Mouse (Mus musculus) cerebellum, adult 8-10 months (tissue): ENCODE results near the gene Hoxc6.
A peak's percentile ranks its signal among the peaks of the same experiment; 100 is the strongest.

ENCODE experiments used
- DNase-seq: peaks from one replicate; pipeline ENCODE4 v3.0.0; 2022

The Hoxc6 gene

DNA sequence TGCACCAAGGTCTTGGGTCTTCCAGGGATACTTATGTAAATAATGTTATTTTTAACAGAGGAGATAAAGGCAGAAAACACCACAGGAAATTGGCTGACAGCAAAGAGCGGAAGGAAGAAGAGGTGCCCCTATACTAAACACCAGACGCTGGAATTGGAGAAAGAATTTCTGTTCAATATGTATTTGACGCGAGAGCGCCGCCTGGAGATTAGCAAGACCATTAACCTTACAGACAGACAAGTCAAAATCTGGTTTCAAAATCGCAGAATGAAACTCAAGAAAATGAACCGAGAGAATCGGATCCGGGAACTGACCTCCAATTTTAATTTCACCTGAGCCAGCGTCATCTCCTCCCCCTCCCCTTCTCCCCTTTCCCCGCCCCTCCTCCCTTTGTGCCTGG lies 27.3 kb upstream of the Hoxc6 start:
- DNase-seq: no peak

DNA sequence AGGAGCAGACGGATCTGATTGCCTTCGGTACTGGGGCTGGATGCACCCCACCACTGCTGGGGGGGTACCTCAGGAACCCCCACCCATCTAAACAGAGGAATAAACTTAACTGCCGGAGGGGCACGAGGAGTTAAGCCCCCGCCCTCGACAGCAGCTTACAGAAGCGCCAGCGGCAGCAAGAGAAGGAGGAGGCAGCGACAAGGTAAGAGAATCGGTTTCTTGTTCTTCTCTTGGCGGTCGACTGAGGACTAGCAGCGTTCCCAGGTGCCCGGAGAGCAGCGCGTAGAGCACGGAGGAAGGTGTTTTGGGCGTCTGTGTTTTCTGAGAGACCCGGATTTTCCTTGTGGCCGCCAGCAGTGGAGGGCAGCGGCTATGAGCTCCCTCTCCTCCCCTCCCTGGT lies 25.8 kb upstream of the Hoxc6 start:
- no peak for DNase-seq

GRCm38 (mm10) chr15:102972753-102973152 lies 25.3 kb upstream of the Hoxc6 start:
- no peak for DNase-seq

DNA sequence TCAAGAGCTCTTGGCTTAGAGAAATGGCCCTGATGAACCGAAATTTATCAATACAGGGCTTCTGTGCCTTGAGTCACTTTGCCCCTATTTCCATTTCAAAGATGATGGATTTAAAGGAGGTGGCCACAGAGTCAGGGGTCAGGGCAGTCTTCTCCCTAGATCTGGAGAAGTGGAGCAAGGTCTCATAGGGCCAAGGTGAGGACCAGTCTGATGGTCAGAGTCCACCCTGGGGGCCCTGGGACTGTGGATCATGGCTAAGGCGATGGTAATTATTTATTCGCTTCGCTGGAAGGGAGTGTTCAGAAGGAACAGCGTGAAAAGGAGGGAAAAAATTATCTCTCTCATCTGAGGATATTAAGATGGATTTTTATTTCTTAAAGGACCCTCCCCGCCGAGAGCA lies 23.0 kb upstream of the Hoxc6 start:
- DNase-seq: no peak

DNA sequence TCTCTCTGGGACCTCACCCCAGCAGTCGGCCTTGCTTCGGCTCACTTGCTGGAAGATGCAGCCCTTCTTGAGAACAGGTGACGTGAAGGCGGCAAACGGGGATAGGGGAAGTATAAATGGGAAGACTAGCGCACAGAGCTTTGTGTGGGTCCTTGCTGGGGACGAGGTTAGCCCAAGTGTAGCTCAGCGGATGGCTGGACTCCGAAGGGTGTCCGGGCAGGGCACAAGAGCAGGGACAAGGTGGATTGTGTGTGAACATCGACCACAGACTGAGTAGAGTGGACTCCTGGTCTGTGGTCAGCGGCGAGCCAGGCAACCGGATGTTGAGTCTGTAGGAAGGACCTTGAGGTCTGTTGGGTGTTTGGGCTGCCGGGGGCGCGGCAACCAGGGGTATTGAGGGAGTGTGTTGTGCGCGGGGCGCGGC lies 22.4 kb upstream of the Hoxc6 start:
- DNase-seq: no peak

DNA sequence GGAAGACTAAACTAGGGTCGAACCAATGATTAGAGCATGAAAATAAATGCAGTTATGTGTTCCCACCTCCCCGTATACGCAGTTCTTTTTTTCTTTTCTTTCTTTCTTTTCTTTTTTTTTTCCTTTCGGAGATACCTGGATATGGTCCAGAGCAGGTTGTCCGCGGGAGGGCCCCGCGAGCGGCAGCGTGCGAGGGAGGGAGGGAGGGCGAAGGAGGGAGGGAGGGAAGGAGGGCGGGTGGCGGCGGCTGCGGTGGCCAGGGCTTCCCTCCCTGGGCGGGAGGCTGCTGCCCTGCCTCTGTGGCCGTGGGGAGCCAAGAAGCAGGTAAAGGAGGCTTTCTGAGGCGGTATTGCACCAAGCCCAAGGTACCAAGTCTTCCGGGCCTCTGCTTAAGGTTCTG lies 21.9 kb upstream of the Hoxc6 start, which contains the start of gene Hoxc9:
Hoxc9 (plus strand) TSS at position 269 of the 400 bp plus-strand sequence.
- DNase-seq: no peak

DNA sequence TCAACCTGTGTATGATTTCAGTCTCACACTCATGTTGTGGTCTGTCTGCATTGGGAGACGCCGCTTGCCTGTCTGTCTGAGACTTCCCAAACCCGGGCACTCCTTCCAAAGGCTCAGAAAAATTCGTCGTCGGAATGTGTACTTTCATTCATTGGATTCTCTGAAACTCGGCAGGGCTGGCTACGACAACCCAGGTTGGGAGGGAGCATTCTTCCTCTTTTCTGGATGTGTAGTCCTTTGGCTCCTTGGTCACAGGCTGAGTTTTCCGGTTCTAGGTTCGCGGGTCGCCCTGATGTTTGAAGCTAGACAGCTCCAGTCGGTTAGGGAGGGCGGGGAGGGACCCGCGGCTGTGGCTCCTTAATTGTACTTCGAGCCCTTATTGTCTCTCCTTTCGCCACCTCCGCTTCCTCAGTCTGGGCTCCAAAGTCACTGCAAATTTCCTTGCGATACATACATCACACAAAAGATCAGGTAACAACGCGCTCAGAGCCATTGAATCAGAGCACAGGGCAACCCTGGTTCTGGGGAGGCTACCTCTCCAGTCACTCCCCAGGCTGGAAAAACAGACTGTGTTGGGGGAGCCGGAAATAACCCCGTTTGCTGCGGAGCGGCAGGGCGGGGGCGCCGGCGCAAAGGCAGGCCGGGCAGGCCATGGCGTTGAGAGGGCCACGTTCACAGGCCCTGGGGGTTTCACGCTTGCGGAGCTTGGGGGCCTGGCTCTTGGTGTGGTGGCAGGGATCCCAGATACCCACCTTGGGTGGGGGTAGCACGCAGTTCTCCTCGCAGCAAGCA lies 21.2 kb upstream of the Hoxc6 start:
- no peak for DNase-seq

GRCm38 (mm10) chr15:102977423-102977974 lies 20.6 kb upstream of the Hoxc6 start:
- DNase-seq: no peak

DNA sequence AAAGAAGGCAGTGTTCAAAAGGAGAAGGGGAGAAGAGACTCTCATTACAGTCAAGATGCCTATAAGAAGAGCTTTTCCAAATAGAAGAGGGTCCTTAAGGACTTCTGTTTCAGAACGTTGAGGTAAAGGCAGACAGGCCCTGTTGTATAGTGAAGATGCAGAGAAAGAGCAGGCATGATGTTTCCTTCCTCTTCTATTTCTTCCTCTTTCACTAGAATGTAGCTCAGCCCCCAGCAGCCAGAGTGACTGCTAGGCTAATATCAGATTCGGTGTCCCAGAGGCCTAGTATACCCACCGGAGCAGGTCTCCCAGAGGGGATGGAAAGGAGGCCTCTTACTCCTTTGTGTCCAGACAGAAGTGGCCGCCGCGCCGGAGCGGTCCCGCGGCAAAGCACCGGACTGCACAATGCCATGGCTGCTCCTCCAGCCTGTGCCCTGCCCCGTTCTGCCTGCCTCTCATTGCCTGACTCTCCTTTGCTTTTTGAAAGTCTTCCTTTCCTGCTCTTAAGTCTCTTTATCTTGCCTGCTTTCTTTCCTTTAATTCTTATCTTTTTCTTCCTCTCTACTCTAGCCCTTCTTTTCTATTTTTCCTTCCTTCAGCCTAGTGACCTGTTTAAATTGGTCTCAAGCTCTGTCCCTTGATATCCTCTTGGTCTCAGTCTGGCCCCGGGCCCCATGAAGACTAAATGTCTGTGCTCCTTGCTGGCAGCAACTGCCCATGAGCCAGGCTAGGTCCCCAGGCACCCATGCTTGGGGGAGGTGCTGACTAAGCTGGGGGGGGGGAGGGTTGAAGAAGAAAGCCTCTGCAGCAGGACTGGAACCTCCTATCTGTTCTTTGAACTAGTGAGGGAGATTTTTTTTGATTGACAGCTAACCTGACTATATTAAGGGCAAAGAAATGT lies 19.2 kb upstream of the Hoxc6 start:
- no peak for DNase-seq

GRCm38 (mm10) chr15:102979936-102980335 lies 18.1 kb upstream of the Hoxc6 start:
- DNase-seq: no peak

- no peak for DNase-seq
These were observed 17.7 kb upstream of the Hoxc6 start for GRCm38 (mm10) chr15:102980352-102980751.

DNA sequence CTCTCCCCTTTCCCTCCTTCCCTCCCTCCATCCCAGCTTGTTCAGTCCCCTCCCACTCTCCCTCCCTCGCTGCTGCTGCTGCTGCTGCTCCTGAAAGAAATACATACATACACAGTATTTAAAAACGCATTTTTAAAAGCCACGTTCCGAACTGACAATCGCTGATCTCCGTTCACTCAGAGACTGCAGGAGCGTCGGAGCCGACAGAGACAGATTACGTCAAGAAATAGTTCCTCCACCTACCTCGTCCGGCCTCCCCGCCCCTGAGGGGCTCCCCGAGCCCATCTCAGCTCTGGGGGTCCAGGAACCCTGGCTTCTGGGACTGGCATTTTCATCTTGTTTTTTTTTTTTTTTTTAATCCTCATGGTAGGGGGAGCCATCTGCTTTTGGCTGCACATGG lies 17.1 kb upstream of the Hoxc6 start:
- DNase-seq: no peak

GRCm38 (mm10) chr15:102981379-102982288 lies 16.4 kb upstream of the Hoxc6 start:
- DNase-seq: no peak

DNA sequence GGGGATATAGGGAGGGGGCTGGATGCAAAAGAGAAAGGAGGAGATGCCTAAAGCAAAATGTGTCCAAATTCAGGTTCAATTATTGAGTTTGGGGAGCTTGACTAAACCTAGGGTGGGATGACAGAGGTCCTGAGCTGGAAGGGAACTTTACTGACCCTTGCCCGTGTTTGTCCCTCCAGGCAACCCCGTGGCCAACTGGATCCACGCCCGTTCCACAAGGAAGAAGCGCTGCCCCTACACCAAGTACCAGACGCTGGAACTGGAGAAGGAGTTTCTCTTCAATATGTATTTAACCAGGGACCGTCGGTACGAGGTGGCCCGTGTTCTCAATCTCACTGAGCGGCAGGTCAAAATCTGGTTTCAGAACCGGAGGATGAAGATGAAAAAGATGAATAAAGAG lies 14.3 kb upstream of the Hoxc6 start:
- DNase-seq: no peak

- DNase-seq: no peak
These were observed 13.5 kb upstream of the Hoxc6 start for GRCm38 (mm10) chr15:102984521-102984920.

- no peak for DNase-seq
These were observed 13.1 kb upstream of the Hoxc6 start for GRCm38 (mm10) chr15:102984925-102985324.

- DNase-seq: peak; percentile 90
These were observed 10.8 kb upstream of the Hoxc6 start for GRCm38 (mm10) chr15:102987124-102987833.

DNA sequence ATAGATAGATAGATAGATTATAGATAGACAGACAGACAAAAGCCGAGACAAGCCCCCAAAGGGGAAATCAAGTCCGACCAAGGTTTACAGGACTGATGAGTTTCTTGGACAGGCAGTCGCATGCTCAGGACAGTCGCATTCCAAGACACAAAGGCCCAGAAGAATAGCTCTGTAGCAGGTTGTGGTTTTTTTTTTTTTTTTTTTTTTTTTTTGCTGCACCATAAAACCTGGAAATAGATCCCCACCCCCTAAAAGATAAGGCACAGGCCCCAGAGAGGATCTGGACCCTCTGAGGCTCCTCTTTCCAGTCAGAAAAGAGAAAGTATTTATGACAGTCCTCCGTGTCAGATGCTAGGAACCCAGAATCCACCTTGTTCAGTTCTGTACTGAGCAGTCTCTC lies 10.0 kb upstream of the Hoxc6 start:
- DNase-seq: no peak

DNA sequence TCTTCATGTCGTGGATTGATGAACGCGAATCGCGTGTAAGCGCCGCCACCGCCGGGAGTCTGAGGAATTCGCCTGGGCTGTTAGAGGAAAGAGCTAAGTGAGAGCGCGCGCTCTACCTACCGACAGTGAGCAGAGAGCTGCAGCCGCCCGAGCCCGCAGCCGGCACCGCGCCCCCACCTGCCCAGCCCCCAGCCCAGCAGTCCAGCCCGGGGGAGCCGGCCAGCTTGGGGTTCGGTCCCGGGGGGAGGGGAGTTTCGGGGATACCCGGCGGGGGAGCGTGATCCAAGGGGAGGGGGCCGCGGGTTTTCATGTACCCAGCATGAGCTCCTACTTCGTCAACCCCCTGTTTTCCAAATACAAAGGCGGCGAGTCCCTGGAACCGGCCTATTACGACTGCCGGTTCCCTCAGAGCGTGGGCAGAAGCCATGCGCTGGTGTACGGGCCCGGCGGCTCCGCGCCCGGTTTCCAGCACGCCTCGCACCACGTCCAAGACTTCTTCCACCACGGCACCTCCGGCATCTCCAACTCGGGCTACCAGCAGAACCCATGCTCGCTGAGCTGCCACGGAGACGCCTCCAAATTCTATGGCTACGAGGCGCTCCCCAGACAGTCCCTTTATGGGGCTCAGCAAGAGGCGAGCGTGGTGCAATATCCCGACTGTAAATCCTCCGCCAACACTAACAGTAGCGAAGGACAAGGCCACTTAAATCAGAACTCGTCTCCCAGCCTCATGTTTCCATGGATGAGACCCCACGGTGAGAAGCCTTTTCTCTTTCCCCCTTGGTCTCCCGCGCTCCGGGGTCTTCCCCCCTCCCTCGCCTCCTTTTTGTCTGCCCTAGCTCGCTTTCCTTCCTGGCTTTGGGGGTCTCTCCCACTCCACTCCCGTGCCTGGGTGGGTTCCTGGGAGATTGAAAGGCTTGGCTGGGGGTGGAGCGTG lies 7.3 kb upstream of the Hoxc6 start, which contains the start of gene Hoxc8:
Hoxc8 (plus strand) TSS at position 147 of the 937 bp plus-strand sequence.
- DNase-seq: no peak

GRCm38 (mm10) chr15:102991782-102992181 lies 6.3 kb upstream of the Hoxc6 start:
- DNase-seq: no peak

DNA sequence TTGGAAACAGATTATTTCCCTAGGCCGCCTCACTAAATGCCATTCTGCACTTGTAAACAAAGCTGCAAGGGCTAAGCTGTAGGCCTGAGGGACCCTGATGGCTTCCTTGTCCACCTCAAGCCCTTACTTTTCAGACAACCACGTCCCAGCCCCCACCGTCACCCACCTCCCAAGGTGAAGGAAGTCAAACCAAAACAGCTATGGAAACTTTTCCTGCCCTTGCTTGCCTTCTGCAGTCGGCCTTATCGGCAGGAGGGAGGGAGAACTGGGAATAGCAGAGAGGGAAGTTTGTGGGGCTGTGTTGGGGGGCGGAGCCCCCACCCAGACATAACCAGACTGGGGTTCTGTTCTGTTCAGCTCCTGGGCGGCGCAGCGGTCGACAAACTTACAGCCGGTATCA lies 5.9 kb upstream of the Hoxc6 start:
- no peak for DNase-seq
